Mouse (Mus musculus) right cerebral cortex, postnatal 25 days (tissue): ENCODE measurements around the gene Ssh1.
A peak's percentile ranks its signal among the peaks of the same experiment; 100 is the strongest.

ENCODE experiments used
- DNase-seq: peaks from one replicate; pipeline ENCODE4 v3.0.0; 2022

Ssh1 gene

GRCm38 (mm10) chr5:113929526-113929925 is 64.2 kb downstream of the Ssh1 start:
- DNase-seq: no peak

DNA sequence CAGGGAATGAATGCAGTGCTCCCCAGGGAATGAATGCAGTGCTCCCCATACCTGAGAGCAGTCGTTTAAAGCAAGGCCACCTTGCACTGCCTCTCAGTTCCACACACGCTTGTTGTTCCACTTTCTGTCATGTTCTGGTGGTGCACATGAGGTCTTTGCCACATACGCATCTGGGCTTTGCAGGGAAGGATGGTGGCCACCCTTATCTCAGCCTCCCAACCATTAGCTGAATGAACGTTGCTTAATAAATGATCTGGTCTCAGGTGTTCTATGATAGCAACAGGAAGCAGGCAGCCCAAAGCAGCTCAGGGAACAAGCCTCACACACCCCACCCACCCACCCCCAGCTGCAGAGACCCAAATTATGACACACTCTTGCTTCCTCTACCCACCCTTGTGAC is 69.1 kb downstream of the Ssh1 start:
- DNase-seq: no peak

DNA sequence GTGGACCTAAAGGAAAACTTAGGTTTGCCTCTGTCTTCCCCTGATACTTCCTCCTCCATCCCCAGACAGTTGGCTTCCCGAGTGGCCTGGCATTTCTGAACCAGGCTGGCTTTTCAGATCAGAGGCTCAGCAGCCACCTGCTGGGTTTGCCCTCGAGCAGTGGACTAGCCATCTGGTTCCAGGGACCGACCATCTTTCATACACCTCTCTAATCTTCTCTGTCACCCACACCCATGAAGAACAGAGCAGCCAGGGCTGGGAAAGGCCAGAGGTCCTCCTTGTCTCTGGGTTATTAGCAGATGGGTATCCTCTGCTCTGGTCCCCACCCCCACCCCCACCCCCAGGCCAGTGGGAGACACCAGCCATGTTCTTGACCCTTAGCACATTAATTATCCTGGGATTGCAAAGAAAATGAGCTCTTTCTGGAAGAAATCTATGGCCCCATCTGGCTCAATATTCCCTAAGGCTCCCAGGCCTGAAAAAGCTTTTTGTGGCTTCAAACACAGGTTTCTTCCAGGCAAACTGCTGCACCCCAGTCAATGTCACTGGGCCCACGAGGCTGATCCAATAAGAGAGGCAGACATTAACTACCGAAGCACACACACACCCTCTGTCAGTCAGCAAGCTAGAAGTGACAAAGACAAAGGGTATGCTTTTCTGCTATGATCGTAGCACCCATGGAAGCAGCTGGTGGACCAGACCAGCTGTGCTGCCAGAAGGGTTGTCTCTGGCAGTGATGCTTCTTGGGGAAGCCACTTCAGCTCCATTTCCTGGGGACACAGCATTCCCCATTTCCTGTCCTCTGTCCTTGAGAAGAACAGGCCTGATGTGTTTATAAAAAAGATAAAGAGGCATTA is 72.2 kb downstream of the Ssh1 start:
- no peak for DNase-seq

DNA sequence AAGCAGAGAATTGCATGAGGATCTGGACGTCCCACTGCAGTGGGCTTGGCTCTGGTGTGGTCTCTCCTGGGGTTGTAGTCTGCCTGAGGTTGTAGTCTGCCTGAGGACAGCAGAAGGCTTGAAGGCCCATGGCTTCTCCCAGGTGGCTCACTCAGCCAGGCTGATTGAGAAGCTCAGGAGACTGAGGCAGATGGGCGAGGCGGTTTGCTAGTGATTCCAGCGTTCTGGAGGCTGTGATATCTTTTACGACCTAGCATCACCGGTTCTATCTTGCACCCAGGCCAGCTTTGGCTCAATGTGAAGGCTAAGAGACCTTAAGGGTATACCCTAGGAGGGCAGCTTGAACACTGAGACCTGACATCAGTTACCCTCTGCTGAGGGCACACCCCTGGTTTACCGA is 74.6 kb downstream of the Ssh1 start:
- DNase-seq: no peak

DNA sequence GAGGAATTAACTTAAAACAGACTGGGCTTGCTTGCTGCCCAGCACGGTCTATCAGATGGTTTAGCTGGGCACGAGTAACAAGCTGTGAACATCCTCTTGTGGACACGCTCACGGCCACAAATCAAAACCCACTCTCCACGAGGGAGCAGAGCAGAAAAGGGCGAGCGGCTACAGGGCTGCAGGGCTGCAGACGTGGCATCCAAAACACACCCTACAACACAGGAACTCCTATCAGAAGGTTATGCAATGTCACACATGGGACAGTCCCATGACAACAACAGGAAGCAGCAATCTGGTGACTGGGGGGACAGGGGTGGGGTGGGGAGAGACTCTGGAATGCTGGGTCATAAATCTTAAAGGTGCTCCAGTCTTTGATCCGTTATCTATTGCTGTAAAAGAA is 75.0 kb downstream of the Ssh1 start:
- no peak for DNase-seq

GRCm38 (mm10) chr5:113910705-113911104 is 83.0 kb downstream of the Ssh1 start:
- no peak for DNase-seq

- peak; percentile 23 for DNase-seq
These were observed 83.5 kb downstream of the Ssh1 start for GRCm38 (mm10) chr5:113910065-113910701.

- DNase-seq: peak; percentile 96
These were observed 84.9 kb downstream of the Ssh1 start, which contains the start of gene Coro1c for GRCm38 (mm10) chr5:113908592-113909441. Coro1c (minus strand) TSS chr5:113908758.

- DNase-seq: peak; percentile 68
These were observed 85.7 kb downstream of the Ssh1 start for GRCm38 (mm10) chr5:113907786-113908567.

- peak; percentile 23 for DNase-seq
These were observed 86.5 kb downstream of the Ssh1 start for GRCm38 (mm10) chr5:113906958-113907735.

DNA sequence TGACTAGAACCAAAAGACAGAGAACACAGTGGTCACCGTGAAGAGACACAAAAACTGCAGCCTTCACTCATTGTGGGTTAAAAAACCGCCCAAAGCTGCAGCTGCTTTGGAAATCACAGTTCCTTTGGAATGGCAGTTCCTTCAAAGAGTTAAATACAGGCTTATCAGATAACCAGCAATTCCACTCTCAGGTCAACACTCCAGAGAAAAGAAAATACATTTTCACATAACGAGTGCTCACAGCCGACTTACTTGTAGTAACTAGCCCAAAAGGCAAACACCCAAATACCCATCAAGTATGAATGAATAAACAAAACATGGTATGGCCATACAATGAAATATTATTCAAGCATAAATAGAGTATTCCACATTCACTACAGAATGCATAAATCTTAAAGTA is 88.7 kb downstream of the Ssh1 start:
- no peak for DNase-seq

DNA sequence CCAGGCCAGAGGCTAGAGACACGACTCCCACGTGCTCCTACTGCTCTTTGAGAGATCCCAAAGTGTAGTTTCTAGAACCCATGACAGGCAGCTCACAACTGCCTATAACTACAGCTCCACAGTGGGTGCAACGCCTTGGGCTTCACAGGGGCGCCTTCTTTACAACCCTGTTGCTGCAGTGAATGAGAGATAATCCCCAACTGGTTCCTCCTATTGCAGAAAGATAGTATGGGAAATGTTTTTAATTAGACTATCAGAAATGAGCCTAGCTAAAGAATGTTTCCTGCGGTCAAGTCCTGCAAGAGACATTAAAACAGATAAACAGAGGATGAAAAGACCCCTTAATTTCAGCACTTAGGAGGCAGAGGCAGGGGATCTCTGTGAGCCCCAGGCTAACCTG is 90.7 kb downstream of the Ssh1 start:
- no peak for DNase-seq

- no peak for DNase-seq
These were observed 91.7 kb downstream of the Ssh1 start for GRCm38 (mm10) chr5:113902017-113902416.

DNA sequence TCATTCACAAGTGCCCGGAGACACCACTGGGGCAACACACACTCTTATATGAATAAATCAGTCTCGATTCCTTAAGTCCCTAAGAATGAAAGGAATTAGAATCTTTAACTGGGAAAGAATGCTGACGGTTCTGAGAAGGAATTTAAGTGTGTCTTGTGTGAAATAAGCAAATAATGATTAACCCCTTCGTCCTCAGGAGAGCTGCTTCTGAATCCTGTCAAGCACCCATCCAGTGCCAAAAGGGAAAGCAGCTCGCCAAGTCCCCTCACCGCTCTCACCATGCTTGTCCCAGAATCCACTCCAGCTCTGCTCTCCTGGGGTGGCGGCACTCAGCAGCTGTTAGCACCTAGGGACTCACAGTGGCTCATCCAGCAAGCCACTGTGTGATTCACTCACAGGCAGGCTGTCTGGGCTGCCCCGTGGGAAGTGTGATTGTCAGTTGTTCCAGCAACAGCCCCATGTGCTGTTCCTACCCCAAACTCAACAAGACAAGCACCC is 92.6 kb downstream of the Ssh1 start:
- DNase-seq: peak; percentile 44

DNA sequence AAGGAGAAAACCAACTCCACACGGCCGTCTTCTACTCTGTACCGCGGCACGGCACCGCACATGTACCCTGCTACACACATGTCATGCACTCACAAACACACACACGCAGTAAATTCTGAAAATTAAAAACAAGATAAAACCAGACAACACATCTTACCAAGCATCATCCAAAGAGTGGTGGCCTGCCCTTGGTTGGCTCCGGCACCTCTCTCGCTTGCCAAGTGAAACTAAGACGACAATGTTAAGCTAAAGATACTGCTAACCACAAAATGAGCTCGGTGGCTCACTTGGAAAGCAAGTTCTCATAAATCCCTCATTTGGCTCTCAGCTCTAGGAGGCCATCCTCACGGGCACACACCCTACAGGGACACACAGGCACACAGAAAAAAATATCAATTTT is 94.2 kb downstream of the Ssh1 start:
- no peak for DNase-seq

DNA sequence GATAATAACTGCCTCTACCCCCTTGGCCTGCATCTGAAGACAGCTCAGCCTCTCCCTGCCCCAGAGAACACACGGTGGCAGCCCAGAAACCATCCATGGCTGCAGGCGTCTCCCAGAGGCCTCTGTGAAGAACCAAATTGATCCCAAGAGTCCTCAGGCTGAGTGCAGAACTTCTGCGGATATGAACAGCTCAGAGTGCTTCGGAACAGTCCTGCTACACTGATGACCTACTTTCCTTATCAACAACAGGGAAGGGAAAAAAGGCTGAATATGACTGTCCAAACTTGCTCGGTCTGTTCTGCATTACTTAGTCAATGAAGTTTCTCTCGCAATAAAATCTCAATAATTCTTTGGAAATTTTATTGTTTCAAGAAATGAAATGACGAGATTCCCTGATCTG is 101.7 kb downstream of the Ssh1 start:
- no peak for DNase-seq

DNA sequence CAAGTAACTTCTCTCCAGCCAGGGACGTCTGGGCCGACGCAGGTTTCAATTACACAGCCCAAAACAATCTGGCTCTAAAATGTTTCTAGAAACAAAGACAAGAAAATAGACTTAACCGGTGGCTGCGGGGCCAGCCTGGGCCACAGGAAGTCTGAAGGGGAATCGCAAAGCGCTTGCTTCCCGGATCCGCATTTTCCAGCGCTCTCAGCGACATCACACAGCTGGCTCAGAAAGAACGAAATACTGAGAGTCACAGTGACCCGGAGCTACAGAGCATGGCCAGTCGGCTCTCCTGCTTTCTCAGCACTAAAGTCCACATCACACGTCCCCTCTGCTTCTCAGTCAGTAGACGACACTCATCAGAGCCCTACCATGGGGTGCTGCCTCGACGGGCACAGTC is 102.8 kb downstream of the Ssh1 start:
- no peak for DNase-seq

DNA sequence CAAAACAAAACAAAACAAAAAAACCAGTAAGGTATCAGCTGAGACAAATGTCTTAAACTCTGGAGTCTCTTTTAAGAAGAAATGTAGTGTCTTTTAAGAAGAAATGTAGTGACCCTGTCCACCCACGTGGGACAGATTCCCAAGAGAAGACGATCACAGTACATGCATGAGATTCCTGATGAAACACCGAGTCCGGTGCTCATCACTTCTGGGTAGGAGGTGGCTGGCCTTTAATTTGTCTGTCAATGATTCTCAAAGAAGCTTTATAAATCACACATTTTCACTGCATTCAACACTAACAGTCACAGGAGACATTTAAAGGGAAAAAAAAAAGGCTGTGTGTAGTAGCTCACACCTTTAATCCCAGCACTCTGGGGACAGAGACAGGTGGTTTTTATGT is 103.8 kb downstream of the Ssh1 start:
- no peak for DNase-seq

GRCm38 (mm10) chr5:113889181-113889906 is 104.3 kb downstream of the Ssh1 start:
- DNase-seq: no peak

DNA sequence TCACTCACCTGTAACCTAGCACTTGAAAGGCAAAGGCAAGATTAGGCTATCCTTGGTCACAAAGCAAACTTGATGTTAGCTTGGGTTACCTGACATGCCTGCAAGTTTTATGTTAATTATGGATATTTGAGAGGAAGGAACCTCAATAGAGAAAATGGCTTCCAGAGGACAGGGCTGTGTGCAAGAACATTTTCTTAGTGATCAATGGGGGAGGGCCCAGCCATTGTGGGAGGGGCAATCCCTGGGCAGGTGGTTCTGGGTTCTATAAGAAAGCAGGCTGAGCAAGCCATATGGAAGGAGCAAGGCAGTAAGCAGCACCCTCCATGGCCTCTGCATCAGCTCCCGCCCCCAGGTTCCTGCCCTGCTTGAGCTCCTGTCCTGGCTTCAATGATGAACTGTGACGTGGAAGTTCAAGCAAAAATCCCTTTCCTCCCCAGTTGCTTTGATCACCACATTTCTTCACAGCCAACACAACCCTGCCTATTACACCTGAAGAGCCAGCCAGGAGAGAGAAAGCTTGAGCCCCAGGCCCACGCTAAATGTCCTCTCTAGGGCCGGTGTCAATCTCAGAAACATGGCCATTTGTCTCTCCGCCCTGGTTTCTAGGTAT is 105.4 kb downstream of the Ssh1 start:
- no peak for DNase-seq
